Mouse (Mus musculus) liver, adult 2 months (tissue): Measurements from ENCODE around the gene Creb1.

Source experiments
- CTCF ChIP-seq: fragments of 200-500 bp; IDR thresholded peaks from 2 replicates; pipeline ENCODE4 v1.5.1; 2011; ENCODE audit warnings: low read depth, low read length, control low read depth
- POLR2A ChIP-seq: fragments of 200-500 bp; IDR thresholded peaks from 2 replicates; pipeline ENCODE4 v1.6.1; 2011; ENCODE audit warnings: low read length, control low read depth; ENCODE audit not compliant: insufficient read depth; ENCODE audit errors: extremely low read depth

- no peak for TF ChIP-seq CTCF
- TF ChIP-seq POLR2A = no peak
Observed at GRCm38 (mm10) chr1:64514184-64514583, 18.3 kb upstream of the Creb1 start.
